Mouse (Mus musculus) intestine, postnatal 0 days (tissue): ENCODE results near the gene Etfbkmt. TPM values are rescaled to one million over a fixed set of nuclear protein-coding genes. Genes with fewer than 3 reads are reported as not detected.
A peak's percentile ranks its signal among the peaks of the same experiment; 100 is the strongest.

ENCODE experiments used
- ATAC-seq: fragments of 200-750 bp; cut with Nextera tagmentation; 2 replicates; pipeline ENCODE4 v1.8.0; 2017; ENCODE audit warnings: mild to moderate bottlenecking, moderate TSS enrichment, moderate library complexity
- H3K27ac ChIP-seq: fragments of 300-500 bp; sonication (generic); 2 replicates; pipeline ENCODE4 v1.5.1; 2014; ENCODE audit warnings: mild to moderate bottlenecking, low read depth, low read length, moderate library complexity
- H3K27me3 ChIP-seq: fragments of 300-500 bp; sonication (generic); replicated peaks from 2 replicates; pipeline ENCODE4 v1.6.1; 2014; ENCODE audit warnings: low read length, mixed read lengths; ENCODE audit not compliant: control insufficient read depth, insufficient read depth
- H3K36me3 ChIP-seq: fragments of 300-500 bp; sonication (generic); 2 replicates; pipeline ENCODE4 v1.6.1; 2014; ENCODE audit warnings: mild to moderate bottlenecking, moderate library complexity; ENCODE audit not compliant: control insufficient read depth, insufficient read depth
- H3K4me1 ChIP-seq: fragments of 300-500 bp; sonication (generic); replicated peaks from 2 replicates; pipeline ENCODE4 v1.6.1; 2014; ENCODE audit warnings: antibody characterized with exemption, low read length, mixed read lengths; ENCODE audit not compliant: control insufficient read depth, insufficient read depth
- H3K4me2 ChIP-seq: fragments of 300-500 bp; sonication (generic); replicated peaks from 2 replicates; pipeline ENCODE4 v1.6.1; 2014; ENCODE audit warnings: low read depth, mild to moderate bottlenecking, moderate library complexity
- H3K4me3 ChIP-seq: fragments of 300-500 bp; sonication (generic); 2 replicates; pipeline ENCODE4 v1.5.1; 2014; ENCODE audit warnings: low read depth, low read length
- H3K9ac ChIP-seq: fragments of 300-500 bp; sonication (generic); 2 replicates; pipeline ENCODE4 v1.6.1; 2014; ENCODE audit warnings: mild to moderate bottlenecking, low read depth, low read length
- H3K9me3 ChIP-seq: fragments of 300-500 bp; sonication (generic); 2 replicates; pipeline ENCODE4 v1.6.1; 2016; ENCODE audit warnings: mixed run types; ENCODE audit not compliant: control insufficient read depth
- CTCF ChIP-seq: sonication (generic); IDR thresholded peaks from 2 replicates; pipeline ENCODE4 v1.5.1; 2016; ENCODE audit warnings: low read depth, mild to moderate bottlenecking, control low read depth, antibody characterized with exemption, moderate library complexity
- WGBS: fragments of 180-500 bp; shearing (Covaris S2); extraction: QIAGEN DNeasy Blood & Tissue Kit; methylation state at CpG from one replicate; pipeline ENCODE4 v1.1.7; 2014; 5-methylcytosine and 5-hydroxymethylcytosine counted together
- polyA plus RNA-seq: library from polyadenylated mRNA; unstranded; fragments of >200 nt; fragmentation: Nextera tagmentation; extraction: Ambion mirVana; gene quantifications from 2 replicates; pipeline ENCODE4 v1.2.1, GENCODE M21; 2015

Etfbkmt gene
- polyA plus RNA-seq, 1 experiment from 2014 or later, result 11.6 TPM

- no peak overlapping the region for H3K4me3 ChIP-seq
Measured at GRCm38 (mm10) chr6:149131111-149131510, 8.5 kb upstream of the Etfbkmt start.

GRCm38 (mm10) chr6:149132311-149133077 lies 7.2 kb upstream of the Etfbkmt start:
- WGBS, result 26% methylated on average over 5 of the region's 5 CpGs
- peak; percentile 52; the same call in 1 of the 2 replicates for ATAC-seq
- peak; percentile 92 for TF ChIP-seq CTCF
- H3K4me2 ChIP-seq, result no peak overlapping the region
- H3K9ac ChIP-seq, result no peak overlapping the region
- H3K4me3 ChIP-seq, result no peak overlapping the region
- no peaks in the 10 kb centered on the region for H3K27me3 ChIP-seq
- no peaks in the 10 kb centered on the region for H3K9me3 ChIP-seq
- 0 out of 2 replicates have a peak, but pooled peaks cover 2% of the 10 kb centered on the region for H3K4me1 ChIP-seq
- H3K36me3 ChIP-seq, result no peaks in the 10 kb centered on the region
- H3K27ac ChIP-seq, result no peak overlapping the region

More at GRCm38 (mm10) chr6:149131111-149131510, 8.5 kb upstream of the Etfbkmt start:
- Histone ChIP-seq H3K4me1 (0 out of 2 replicates have a peak, but pooled peaks cover 2% of the 10 kb centered on the region), H3K27ac (no peak overlapping the region), H3K9ac (no peak overlapping the region), H3K36me3 (no peaks in the 10 kb centered on the region), H3K9me3 (no peaks in the 10 kb centered on the region), H3K27me3 (no peaks in the 10 kb centered on the region), H3K4me2 (no peak overlapping the region)
- no peak for ATAC-seq
- WGBS, result 43% methylated on average over 3 of the region's 3 CpGs
- no peak for TF ChIP-seq CTCF

GRCm38 (mm10) chr6:149134391-149135150 lies 5.1 kb upstream of the Etfbkmt start:
- ATAC-seq, result peak; percentile 70
- Histone ChIP-seq H3K9ac (no peak overlapping the region), H3K4me3 (no peak overlapping the region), H3K4me1 (0 out of 2 replicates have a peak, but pooled peaks cover 2% of the 10 kb centered on the region), H3K9me3 (no peaks in the 10 kb centered on the region), H3K27ac (no peak overlapping the region), H3K36me3 (no peaks in the 10 kb centered on the region), H3K27me3 (no peaks in the 10 kb centered on the region), H3K4me2 (no peak overlapping the region)
- 15% methylated on average over 5 of the region's 5 CpGs for WGBS
- TF ChIP-seq CTCF, result no peak

GRCm38 (mm10) chr6:149135631-149136030 lies 4.0 kb upstream of the Etfbkmt start:
- ATAC-seq, result no peak
- Histone ChIP-seq H3K27ac (no peak overlapping the region), H3K36me3 (no peaks in the 10 kb centered on the region), H3K4me1 (0 out of 2 replicates have a peak, but pooled peaks cover 2% of the 10 kb centered on the region), H3K9ac (no peak overlapping the region), H3K4me3 (no peak overlapping the region), H3K4me2 (no peak overlapping the region), H3K27me3 (no peaks in the 10 kb centered on the region), H3K9me3 (no peaks in the 10 kb centered on the region)
- TF ChIP-seq CTCF, result no peak
- WGBS, result 59% methylated on average over 6 of the region's 6 CpGs

- H3K36me3 ChIP-seq, result no peaks in the 10 kb centered on the region
- no peak overlapping the region for H3K4me3 ChIP-seq
- no peak overlapping the region for H3K27ac ChIP-seq
- H3K4me1 ChIP-seq, result no peaks in the 10 kb centered on the region
- 32% methylated on average over 2 of the region's 2 CpGs for WGBS
- no peak for TF ChIP-seq CTCF
- no peaks in the 10 kb centered on the region for H3K27me3 ChIP-seq
- H3K9me3 ChIP-seq, result no peaks in the 10 kb centered on the region
- H3K9ac ChIP-seq, result no peak overlapping the region
- H3K4me2 ChIP-seq, result no peak overlapping the region
- peak; percentile 44; the same call in 1 of the 2 replicates for ATAC-seq
Measured at GRCm38 (mm10) chr6:149137936-149138335, 1.7 kb upstream of the Etfbkmt start.

- Histone ChIP-seq H3K9me3 (no peaks in the 10 kb centered on the region), H3K4me2 (no peak overlapping the region), H3K36me3 (no peaks in the 10 kb centered on the region), H3K4me3 (no peak overlapping the region), H3K9ac (no peak overlapping the region), H3K27ac (no peak overlapping the region), H3K4me1 (no peaks in the 10 kb centered on the region), H3K27me3 (no peaks in the 10 kb centered on the region)
- ATAC-seq, result no peak
- TF ChIP-seq CTCF, result no peak
- WGBS, result 91% methylated on average over 3 of the region's 3 CpGs
Measured at GRCm38 (mm10) chr6:149139011-149139410, 638 bp upstream of the Etfbkmt start.
